Mouse (Mus musculus) cerebellum, adult 2 months (tissue): ENCODE measurements around the gene Meis1. TPM values are rescaled to one million over a fixed set of nuclear protein-coding genes. Genes with fewer than 3 reads are reported as not detected.

ENCODE experiments used
- DNase-seq, 2 experiments: peaks; one replicate each; pipeline ENCODE4 v3.0.0; 2021
- H3K27ac ChIP-seq: fragments of 200-500 bp; 2 replicates; pipeline ENCODE4 v1.5.1; 2012; ENCODE audit warnings: low read length, control low read depth, inconsistent platforms; ENCODE audit not compliant: insufficient read depth
- H3K27me3 ChIP-seq: fragments of 200-500 bp; 2 replicates; pipeline ENCODE4 v1.6.1; 2012; ENCODE audit warnings: inconsistent platforms, mild to moderate bottlenecking, low read length, moderate library complexity; ENCODE audit not compliant: control insufficient read depth, insufficient read depth
- H3K4me1 ChIP-seq: fragments of 200-500 bp; 2 replicates; pipeline ENCODE4 v1.6.1; 2011; ENCODE audit warnings: low read length; ENCODE audit not compliant: control insufficient read depth, insufficient read depth
- H3K4me3 ChIP-seq: fragments of 200-500 bp; replicated peaks from 2 replicates; pipeline ENCODE3; 2011; ENCODE audit warnings: mild to moderate bottlenecking, low read depth, low read length, control low read depth; ENCODE audit not compliant: insufficient read depth
- CTCF ChIP-seq: fragments of 200-500 bp; IDR thresholded peaks from 2 replicates; pipeline ENCODE4 v1.5.1; 2011; ENCODE audit warnings: low read depth, mild to moderate bottlenecking, control low read depth, low read length, moderate library complexity, borderline replicate concordance; ENCODE audit not compliant: insufficient read depth
- POLR2A ChIP-seq: fragments of 200-500 bp; IDR thresholded peaks from 2 replicates; pipeline ENCODE4 v1.6.1; 2011; ENCODE audit warnings: low read length, control low read depth, borderline replicate concordance; ENCODE audit not compliant: insufficient read depth
- WGBS: fragments of 180-500 bp; shearing (Covaris S2); methylation state at CpG from one replicate; pipeline ENCODE4 v1.1.7; 2018; 5-methylcytosine and 5-hydroxymethylcytosine counted together
- polyA plus RNA-seq: library from polyadenylated mRNA; depleted of rRNA; stranded (reverse); fragments of >200 nt; gene quantifications from 2 replicates; pipeline ENCODE4 v1.2.3, GENCODE M21; 2012

Gene Meis1
- polyA plus RNA-seq, 1 experiment = 46.3 TPM

- Histone ChIP-seq H3K4me1 (no peaks in the 10 kb centered on the region; the same call in 1 of the 2 replicates), H3K4me3 (no peak overlapping the region), H3K27ac (no peak overlapping the region), H3K27me3 (no peaks in the 10 kb centered on the region)
- WGBS = 27% methylated on average over 2 of the region's 2 CpGs
- DNase-seq = no peak
- TF ChIP-seq POLR2A (no peak), CTCF (no peak)
These were observed 135.3 kb downstream of the Meis1 start for GRCm38 (mm10) chr11:18883507-18883881.

- TF ChIP-seq CTCF = no peak
- TF ChIP-seq POLR2A = no peak
- Histone ChIP-seq H3K4me3 (no peak overlapping the region), H3K27ac (no peak overlapping the region), H3K4me1 (no peaks in the 10 kb centered on the region; the same call in 1 of the 2 replicates), H3K27me3 (no peaks in the 10 kb centered on the region)
- no peak for DNase-seq
- 46% methylated on average over 3 of the region's 3 CpGs for WGBS
These were observed 135.9 kb downstream of the Meis1 start for GRCm38 (mm10) chr11:18882747-18883506.

GRCm38 (mm10) chr11:18882315-18882714 lies 136.5 kb downstream of the Meis1 start:
- Histone ChIP-seq H3K4me1 (no peaks in the 10 kb centered on the region; the same call in 1 of the 2 replicates), H3K27ac (no peak overlapping the region), H3K4me3 (no peak overlapping the region), H3K27me3 (no peaks in the 10 kb centered on the region)
- WGBS = 69% methylated on average over 5 of the region's 5 CpGs
- DNase-seq = no peak
- TF ChIP-seq CTCF (no peak), POLR2A (no peak)

GRCm38 (mm10) chr11:18880806-18881205 lies 138.0 kb downstream of the Meis1 start:
- H3K4me3 ChIP-seq = no peak overlapping the region
- no peak overlapping the region for H3K27ac ChIP-seq
- no peaks in the 10 kb centered on the region; the same call in 1 of the 2 replicates for H3K4me1 ChIP-seq
- TF ChIP-seq POLR2A (no peak), CTCF (no peak)
- no peak for DNase-seq
- H3K27me3 ChIP-seq = no peaks in the 10 kb centered on the region
- WGBS = 66% methylated on average over 5 of the region's 5 CpGs

- no peak for TF ChIP-seq CTCF
- no peak for TF ChIP-seq POLR2A
- WGBS = 44% methylated on average over 1 of the region's 1 CpGs
- H3K27ac ChIP-seq = no peak overlapping the region
- H3K4me1 ChIP-seq = no peaks in the 10 kb centered on the region
- DNase-seq = no peak
- H3K4me3 ChIP-seq = no peak overlapping the region
- H3K27me3 ChIP-seq = no peaks in the 10 kb centered on the region
These were observed 139.3 kb downstream of the Meis1 start for GRCm38 (mm10) chr11:18879456-18879818.

- 47% methylated on average over 13 of the region's 13 CpGs for WGBS
- no peaks in the 10 kb centered on the region for H3K27me3 ChIP-seq
- DNase-seq = no peak
- H3K4me3 ChIP-seq = no peak overlapping the region
- H3K27ac ChIP-seq = no peak overlapping the region
- TF ChIP-seq POLR2A (no peak), CTCF (no peak)
- no peaks in the 10 kb centered on the region for H3K4me1 ChIP-seq
These were observed 139.9 kb downstream of the Meis1 start for GRCm38 (mm10) chr11:18878748-18879455.

- Histone ChIP-seq H3K27ac (peak overlapping the region; percentile 66; the same call in 1 of the 2 replicates), H3K4me3 (peak overlapping the region; percentile 90), H3K4me1 (no peaks in the 10 kb centered on the region), H3K27me3 (no peaks in the 10 kb centered on the region)
- TF ChIP-seq POLR2A = no peak
- TF ChIP-seq CTCF = no peak
- WGBS = 6% methylated on average over 18 of the region's 18 CpGs
- peak in 1 of 2 experiments; percentile 57 for DNase-seq
These were observed 140.8 kb downstream of the Meis1 start for GRCm38 (mm10) chr11:18878016-18878415.

- H3K27me3 ChIP-seq = no peaks in the 10 kb centered on the region
- no peak for TF ChIP-seq POLR2A
- TF ChIP-seq CTCF = peak; percentile 33; the same call in 1 of the 2 replicates
- peak; percentile 78 for DNase-seq
- no peaks in the 10 kb centered on the region for H3K4me1 ChIP-seq
- H3K27ac ChIP-seq = peak overlapping the region; percentile 66; the same call in 1 of the 2 replicates
- under 1% methylated on average over 24 of the region's 27 CpGs for WGBS
- H3K4me3 ChIP-seq = peak overlapping the region; percentile 90
These were observed 141.2 kb downstream of the Meis1 start for GRCm38 (mm10) chr11:18877626-18878011.
